Mouse (Mus musculus) intestine, embryonic 14.5 days (tissue): ENCODE results near the gene Znrd1. TPM values are rescaled to one million over a fixed set of nuclear protein-coding genes. Genes with fewer than 3 reads are reported as not detected.
A peak's percentile ranks its signal among the peaks of the same experiment; 100 is the strongest.
"Not testable (repeated sequence)": the region's sequence is repeated elsewhere in the genome, so short reads cannot be mapped to it uniquely, and the experiment has no call there.

Experiments used
- ATAC-seq: fragments of 200-750 bp; cut with Nextera tagmentation; replicated peaks from 2 replicates; pipeline ENCODE4 v1.8.0; 2017; ENCODE audit warnings: low read depth, moderate number of reproducible peaks, moderate TSS enrichment, moderate library complexity; ENCODE audit not compliant: low FRiP score, low TSS enrichment
- DNase-seq: peaks from one replicate; pipeline ENCODE4 v3.0.0-alpha.2; 2018; ENCODE audit warnings: low spot score
- H3K27ac ChIP-seq: fragments of 300-500 bp; sonication (generic); 2 replicates; pipeline ENCODE4 v1.5.1; 2014; ENCODE audit warnings: low read depth, mild to moderate bottlenecking, control low read depth
- H3K27me3 ChIP-seq: fragments of 300-500 bp; sonication (generic); replicated peaks from 2 replicates; pipeline ENCODE4 v1.6.1; 2014; ENCODE audit warnings: low read length, control low read depth; ENCODE audit not compliant: control insufficient read depth, insufficient read depth
- H3K36me3 ChIP-seq: fragments of 300-500 bp; sonication (generic); 2 replicates; pipeline ENCODE4 v1.6.1; 2014; ENCODE audit warnings: low read length, control low read depth; ENCODE audit not compliant: control insufficient read depth, insufficient read depth
- H3K4me1 ChIP-seq: fragments of 300-500 bp; sonication (generic); replicated peaks from 2 replicates; pipeline ENCODE4 v1.6.1; 2014; ENCODE audit warnings: low read length, control low read depth, mixed read lengths; ENCODE audit not compliant: control insufficient read depth, insufficient read depth
- H3K4me2 ChIP-seq: fragments of 300-500 bp; sonication (generic); 2 replicates; pipeline ENCODE4 v1.6.1; 2014; ENCODE audit warnings: low read length
- H3K4me3 ChIP-seq: fragments of 300-500 bp; sonication (generic); 2 replicates; pipeline ENCODE4 v1.5.1; 2014; ENCODE audit warnings: low read depth, low read length, control low read depth, mixed read lengths
- H3K9ac ChIP-seq: fragments of 300-500 bp; sonication (generic); 2 replicates; pipeline ENCODE4 v1.6.1; 2014; ENCODE audit warnings: mild to moderate bottlenecking, low read length
- H3K9me3 ChIP-seq: fragments of 300-500 bp; sonication (generic); 2 replicates; pipeline ENCODE4 v1.6.1; 2016; ENCODE audit warnings: low read length, control low read depth; ENCODE audit not compliant: control insufficient read depth
- WGBS: fragments of 180-500 bp; shearing (Covaris S2); extraction: QIAGEN DNeasy Blood & Tissue Kit; methylation state at CpG from one replicate; pipeline ENCODE4 v1.1.7; 2014; 5-methylcytosine and 5-hydroxymethylcytosine counted together
- polyA plus RNA-seq: library from polyadenylated mRNA; unstranded; fragments of >200 nt; fragmentation: Nextera tagmentation; extraction: Ambion mirVana; gene quantifications from 2 replicates; pipeline ENCODE4 v1.2.1, GENCODE M21; 2014

The Znrd1 gene
- polyA plus RNA-seq, 1 experiment from 2014 or later = 88.7 TPM

DNA sequence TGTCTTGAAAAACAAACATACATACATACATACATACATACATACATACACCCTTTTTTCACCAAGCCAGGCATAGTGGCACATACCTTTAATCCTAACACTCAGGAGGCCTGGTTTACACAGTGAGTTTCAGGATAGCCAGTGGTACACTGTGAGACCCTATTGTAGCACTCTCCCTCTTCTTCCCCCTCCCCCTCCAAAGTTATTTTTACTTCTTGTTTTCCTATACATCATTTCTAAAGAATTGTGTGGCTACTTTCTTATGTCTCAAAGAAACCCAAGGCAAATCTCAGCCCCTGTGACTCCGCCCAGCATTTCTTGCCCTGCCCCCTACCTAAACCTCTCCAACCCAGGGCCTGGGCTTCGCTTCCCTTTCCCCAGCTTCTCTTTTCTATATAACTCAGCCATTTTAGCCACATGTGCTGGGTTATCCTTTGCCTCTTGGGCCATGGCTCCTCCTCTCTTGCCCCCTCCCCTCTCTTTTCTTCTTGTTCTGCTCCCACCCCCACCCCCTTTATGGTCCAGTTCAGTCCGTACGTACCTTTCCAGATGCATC is 35.5 kb upstream of the Znrd1 start:
- H3K4me1 ChIP-seq = no peaks in the 10 kb centered on the region
- no peak overlapping the region for H3K4me2 ChIP-seq
- no peak overlapping the region for H3K4me3 ChIP-seq
- no peaks in the 10 kb centered on the region for H3K36me3 ChIP-seq
- H3K27ac ChIP-seq = no peak overlapping the region
- 90% methylated on average over 4 of the region's 4 CpGs for WGBS
- ATAC-seq = no peak
- H3K9ac ChIP-seq = no peak overlapping the region
- no peak for DNase-seq
- no peaks in the 10 kb centered on the region for H3K9me3 ChIP-seq
- H3K27me3 ChIP-seq = peaks cover 15% of the 10 kb centered on the region

DNA sequence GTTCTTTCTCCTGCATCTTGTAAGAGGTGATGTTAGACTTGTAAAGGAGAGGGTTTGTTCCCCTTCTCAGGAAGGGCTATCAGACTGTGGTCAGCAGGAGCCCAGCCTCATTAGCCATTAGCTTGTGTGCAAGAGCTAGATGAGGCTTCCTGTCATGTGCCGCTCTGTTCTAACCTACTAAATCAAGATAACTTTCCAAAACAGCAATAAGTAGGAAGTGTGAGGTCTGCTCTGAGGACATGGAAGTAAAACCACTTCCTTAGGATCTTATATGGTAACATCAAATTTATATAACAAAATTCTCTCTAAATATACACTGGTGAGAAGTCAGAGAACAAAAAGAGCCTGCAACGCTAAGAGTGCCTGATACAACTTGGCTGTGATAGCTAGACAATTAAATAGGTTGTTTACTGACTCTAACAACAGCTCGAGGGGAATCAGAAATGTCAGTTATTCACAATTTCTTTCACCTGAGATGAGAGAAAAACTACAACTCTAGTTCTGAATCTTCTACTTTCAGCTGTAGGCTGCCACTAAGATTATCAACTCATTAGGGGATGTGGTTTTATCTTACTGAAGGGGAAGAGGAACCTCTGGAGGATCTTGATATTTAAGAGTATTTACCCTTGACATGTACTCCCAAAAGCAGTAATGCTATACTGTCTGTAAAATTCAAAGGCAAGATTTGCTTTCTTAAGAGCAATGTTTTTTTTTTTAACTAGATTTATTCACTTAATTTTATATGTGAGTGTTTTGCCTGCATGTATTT is 34.2 kb upstream of the Znrd1 start:
- H3K4me3 ChIP-seq = no peak overlapping the region

DNA sequence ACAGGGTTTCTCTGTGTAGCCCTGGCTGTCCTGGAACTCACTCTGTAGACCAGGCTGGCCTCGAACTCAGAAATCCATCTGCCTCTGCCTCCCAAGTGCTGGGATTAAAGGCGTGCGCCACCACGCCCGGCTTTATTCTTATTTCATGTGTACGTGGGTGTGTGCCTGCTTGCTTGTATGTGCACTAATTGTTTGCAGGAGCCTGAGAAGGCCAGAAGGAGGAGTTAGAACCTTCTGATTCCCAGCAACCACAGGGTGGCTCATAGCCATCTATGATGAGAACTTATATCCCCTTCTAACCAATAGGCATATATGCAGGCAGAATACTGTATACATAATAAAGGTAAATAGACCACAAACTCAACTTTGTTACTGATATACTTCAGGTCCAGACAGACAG is 32.3 kb upstream of the Znrd1 start:
- not testable (repeated sequence) for DNase-seq, H3K4me3 ChIP-seq, ATAC-seq, H3K36me3 ChIP-seq, H3K9me3 ChIP-seq, H3K27ac ChIP-seq, H3K9ac ChIP-seq, H3K4me2 ChIP-seq, H3K4me1 ChIP-seq
- 91% methylated on average over 5 of the region's 6 CpGs for WGBS
- peaks cover 32% of the 10 kb centered on the region for H3K27me3 ChIP-seq

More for the DNA sequence above, 34.2 kb upstream of the Znrd1 start:
- Histone ChIP-seq H3K36me3 (no peaks in the 10 kb centered on the region), H3K9ac (no peak overlapping the region), H3K27me3 (peaks cover 28% of the 10 kb centered on the region), H3K4me2 (no peak overlapping the region), H3K27ac (no peak overlapping the region), H3K9me3 (no peaks in the 10 kb centered on the region), H3K4me1 (no peaks in the 10 kb centered on the region)
- no peak for DNase-seq
- no peak for ATAC-seq
- 73% methylated on average over 3 of the region's 3 CpGs for WGBS

DNA sequence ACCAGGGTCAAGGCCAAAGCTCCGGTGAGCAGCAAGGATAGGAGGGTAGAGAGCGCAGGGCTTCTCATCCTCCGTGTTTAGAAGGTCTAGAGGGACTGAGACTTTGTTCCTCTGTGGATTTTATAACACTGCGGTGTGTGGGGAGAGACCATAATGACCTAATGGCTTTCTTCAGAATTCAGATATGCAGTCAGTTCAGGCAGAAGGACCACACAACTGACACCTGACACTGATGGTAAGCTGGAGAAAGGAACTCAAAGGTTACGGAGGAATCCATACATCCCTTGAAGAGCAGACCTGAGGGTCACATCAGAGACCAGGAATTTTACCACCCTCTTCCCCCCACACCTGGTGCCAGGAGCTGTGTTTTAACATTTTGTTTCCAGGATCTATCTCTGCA is 31.1 kb upstream of the Znrd1 start, which contains the start of gene H2-M5:
TSS of gene H2-M5 (minus strand) at position 101 of the 400 bp plus-strand sequence.
- Histone ChIP-seq H3K9ac (no peak within 1 kb of the TSS), H3K36me3 (no peaks in the 10 kb centered on the region), H3K4me3 (no peak within 1 kb of the TSS), H3K4me1 (no peaks in the 10 kb centered on the region), H3K9me3 (no peaks in the 10 kb centered on the region), H3K27ac (no peak within 1 kb of the TSS), H3K4me2 (peak within 1 kb of the TSS; percentile 33), H3K27me3 (peaks cover 32% of the 10 kb centered on the region)
- DNase-seq (no peak), ATAC-seq (no peak)
- 19% methylated on average over 5 of the region's 5 CpGs for WGBS

DNA sequence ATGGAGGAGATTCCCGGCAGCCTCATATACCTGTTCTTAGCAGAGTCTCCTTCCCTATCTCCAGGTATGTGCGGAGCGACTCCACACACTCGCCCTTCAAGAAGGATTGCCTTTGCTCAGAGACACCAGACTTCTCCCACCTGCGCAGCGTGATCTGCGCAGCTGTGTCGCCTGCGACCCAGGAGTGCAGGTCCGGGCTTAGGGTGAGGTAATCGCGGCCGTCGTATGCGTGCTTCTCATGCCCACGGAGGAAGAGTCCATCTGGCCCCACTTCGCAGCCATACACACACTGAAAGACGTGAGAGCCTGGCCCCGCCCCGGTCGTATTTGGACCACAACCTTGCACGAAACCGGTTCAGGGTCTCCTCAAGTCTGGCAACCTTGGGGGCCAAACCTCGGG is 30.1 kb upstream of the Znrd1 start:
- ATAC-seq (peak; percentile 55), DNase-seq (no peak)
- Histone ChIP-seq H3K4me1 (no peaks in the 10 kb centered on the region), H3K4me3 (no peak overlapping the region), H3K9ac (no peak overlapping the region), H3K36me3 (no peaks in the 10 kb centered on the region), H3K9me3 (no peaks in the 10 kb centered on the region), H3K27ac (no peak overlapping the region), H3K27me3 (peaks cover 32% of the 10 kb centered on the region), H3K4me2 (peak overlapping the region; percentile 33)
- WGBS = 7% methylated on average over 24 of the region's 24 CpGs

DNA sequence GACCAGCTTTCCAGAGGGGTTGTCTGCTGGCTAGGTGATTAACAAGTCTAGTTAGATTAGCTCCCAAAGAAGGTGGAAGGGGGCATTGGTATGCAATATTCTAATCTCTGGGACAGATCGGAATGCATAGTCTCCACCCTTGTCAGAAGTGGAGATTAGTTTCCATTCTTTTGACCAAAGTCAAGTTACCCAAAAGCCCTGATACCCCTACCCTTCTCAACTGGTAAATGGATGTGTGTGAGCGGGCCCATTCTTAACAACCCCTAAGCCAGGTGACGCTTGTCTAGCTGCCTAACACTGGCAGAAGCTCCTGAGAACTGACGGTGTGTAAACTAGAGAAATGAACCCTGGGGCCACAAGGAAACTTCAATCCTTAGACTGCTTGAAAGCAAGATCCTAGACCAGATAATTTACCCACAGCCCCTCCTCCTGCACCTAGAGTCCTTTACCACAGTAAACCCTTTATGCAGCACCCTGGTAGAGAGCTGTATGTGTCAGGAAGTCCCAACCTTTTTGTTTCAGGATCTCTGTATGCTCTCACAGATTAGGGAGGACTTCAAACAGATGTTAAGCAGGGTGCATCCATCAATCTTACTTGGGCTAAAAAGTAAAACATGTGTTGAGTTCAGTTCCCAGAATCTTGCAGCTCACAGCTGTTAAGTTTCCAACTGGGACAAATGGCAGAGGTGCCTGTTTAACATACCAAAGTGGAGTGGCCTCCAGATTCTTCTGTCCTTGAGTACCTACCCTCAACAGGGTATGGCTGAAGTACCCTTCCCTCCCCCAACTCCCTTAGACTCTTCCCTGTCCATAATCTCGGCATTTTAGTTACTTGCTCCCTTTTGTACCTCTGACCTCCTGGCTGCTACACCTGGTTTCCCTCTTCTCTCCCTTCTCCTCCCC is 24.1 kb upstream of the Znrd1 start:
- Histone ChIP-seq H3K4me1 (peaks cover 11% of the 10 kb centered on the region), H3K36me3 (no peaks in the 10 kb centered on the region), H3K27ac (no peak overlapping the region), H3K9me3 (no peaks in the 10 kb centered on the region), H3K4me2 (peak overlapping the region; percentile 44; the same call in 1 of the 2 replicates), H3K27me3 (peaks cover 4% of the 10 kb centered on the region; the same call in 1 of the 2 replicates), H3K9ac (no peak overlapping the region), H3K4me3 (no peak overlapping the region)
- no peak for ATAC-seq
- 25% methylated on average over 5 of the region's 5 CpGs for WGBS
- DNase-seq = no peak

DNA sequence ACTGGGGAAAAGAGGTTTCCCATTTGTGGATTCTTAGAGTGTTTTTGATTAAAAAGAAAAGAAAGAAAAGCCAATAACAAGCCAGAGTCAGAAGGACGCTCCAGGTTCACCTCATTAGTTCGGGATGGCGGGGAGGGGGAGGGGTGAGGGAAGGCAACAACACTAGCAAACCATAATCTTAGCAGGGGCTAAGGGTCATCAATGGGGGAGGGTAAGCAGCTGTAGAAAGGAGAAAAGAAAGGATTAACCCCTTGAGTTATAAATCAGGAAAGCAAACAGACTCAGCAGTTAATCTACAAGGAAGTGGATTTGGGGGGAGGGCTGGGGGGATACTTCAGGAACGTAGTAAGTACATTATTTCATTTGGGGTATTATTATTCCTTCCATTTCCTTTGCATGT is 23.5 kb upstream of the Znrd1 start:
- under 1% methylated on average over 4 of the region's 4 CpGs for WGBS
- ATAC-seq (no peak; the same call in 1 of the 2 replicates), DNase-seq (no peak)
- Histone ChIP-seq H3K9ac (no peak overlapping the region), H3K27me3 (no peaks in the 10 kb centered on the region), H3K4me1 (peaks cover 11% of the 10 kb centered on the region), H3K9me3 (no peaks in the 10 kb centered on the region), H3K4me3 (no peak overlapping the region), H3K27ac (no peak overlapping the region), H3K4me2 (peak overlapping the region; percentile 44), H3K36me3 (no peaks in the 10 kb centered on the region)

DNA sequence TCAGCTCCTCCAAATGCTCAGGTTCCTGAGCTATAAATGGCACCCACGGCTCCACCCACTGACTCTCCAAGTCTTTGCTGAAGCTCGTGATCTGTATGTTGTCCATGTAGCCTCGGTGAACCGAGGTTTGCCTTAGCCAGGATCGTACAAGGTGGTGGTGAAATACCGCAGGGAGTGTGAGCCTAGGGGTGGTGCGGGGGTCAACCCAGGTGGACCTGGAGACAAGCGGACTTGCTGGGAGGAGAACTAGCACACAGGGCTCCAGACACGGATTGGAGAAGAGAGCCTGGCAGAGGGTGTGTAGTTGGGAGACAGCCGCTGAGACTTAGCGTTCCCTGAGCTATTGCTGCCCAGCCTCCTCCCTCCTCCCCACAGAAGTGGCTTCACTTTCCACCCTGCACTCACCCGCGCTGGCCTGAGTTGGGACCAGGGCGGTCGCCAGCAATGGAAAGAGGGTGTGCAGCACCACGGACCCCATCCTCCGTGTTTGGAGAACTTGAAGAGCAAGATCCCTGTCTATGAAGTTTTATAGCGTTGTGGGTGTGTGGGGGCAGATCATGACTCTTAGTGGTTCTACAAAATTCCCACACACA is 23.0 kb upstream of the Znrd1 start, which contains the start of gene 2410137M14Rik:
TSS of gene 2410137M14Rik (minus strand) at position 17 of the 593 bp plus-strand sequence.
- no peaks in the 10 kb centered on the region for H3K9me3 ChIP-seq
- peak within 1 kb of the TSS; percentile 44 for H3K4me2 ChIP-seq
- 13% methylated on average over 18 of the region's 18 CpGs for WGBS
- H3K4me3 ChIP-seq = no peak within 1 kb of the TSS
- H3K27me3 ChIP-seq = no peaks in the 10 kb centered on the region
- peak; percentile 56 for DNase-seq
- H3K9ac ChIP-seq = no peak within 1 kb of the TSS
- peak; percentile 56 for ATAC-seq
- H3K4me1 ChIP-seq = peaks cover 11% of the 10 kb centered on the region
- no peaks in the 10 kb centered on the region for H3K36me3 ChIP-seq
- H3K27ac ChIP-seq = no peak within 1 kb of the TSS
